Mouse (Mus musculus) liver, embryonic 14.5 days (tissue): ENCODE measurements around the gene Eif4e2.

Source experiments
- CTCF ChIP-seq: IDR thresholded peaks from 2 replicates; pipeline ENCODE4 v1.5.1; 2016; ENCODE audit warnings: antibody characterized with exemption, low read depth, control low read depth
- EP300 ChIP-seq: IDR thresholded peaks from 2 replicates; pipeline ENCODE4 v1.6.1; 2016; ENCODE audit warnings: antibody characterized with exemption, low read depth

DNA sequence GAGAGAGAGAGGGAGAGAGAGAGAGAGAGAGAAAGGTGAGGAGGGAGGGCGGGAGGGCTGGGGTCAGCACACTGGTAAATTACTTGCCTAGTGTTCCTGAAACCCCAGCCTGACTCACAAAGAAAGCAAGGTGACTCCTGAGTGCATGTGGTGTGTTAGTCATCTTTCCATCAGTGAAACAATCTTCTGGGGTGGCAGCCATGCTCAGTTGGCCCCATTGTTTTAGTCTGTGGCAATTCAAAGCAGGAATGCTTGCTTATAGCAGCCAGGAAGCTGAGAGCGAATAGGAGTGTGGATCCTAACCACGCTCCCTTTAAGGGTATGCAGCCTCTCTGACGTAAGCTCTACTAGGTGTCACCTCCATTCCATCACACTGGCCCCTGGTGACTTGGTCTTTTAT, 41.5 kb downstream of the Eif4e2 start:
- TF ChIP-seq CTCF = no peak
- TF ChIP-seq EP300 = no peak
